Mouse (Mus musculus) cerebellum, postnatal 36 days (tissue): Measurements from ENCODE around the gene Zfp800.
A peak's percentile ranks its signal among the peaks of the same experiment; 100 is the strongest.

Experiments used
- DNase-seq, 2 experiments: peaks; one replicate each; pipeline ENCODE4 v3.0.0; 2021 to 2022; ENCODE audit warnings: mixed read lengths in 2 of 2

Gene Zfp800

DNA sequence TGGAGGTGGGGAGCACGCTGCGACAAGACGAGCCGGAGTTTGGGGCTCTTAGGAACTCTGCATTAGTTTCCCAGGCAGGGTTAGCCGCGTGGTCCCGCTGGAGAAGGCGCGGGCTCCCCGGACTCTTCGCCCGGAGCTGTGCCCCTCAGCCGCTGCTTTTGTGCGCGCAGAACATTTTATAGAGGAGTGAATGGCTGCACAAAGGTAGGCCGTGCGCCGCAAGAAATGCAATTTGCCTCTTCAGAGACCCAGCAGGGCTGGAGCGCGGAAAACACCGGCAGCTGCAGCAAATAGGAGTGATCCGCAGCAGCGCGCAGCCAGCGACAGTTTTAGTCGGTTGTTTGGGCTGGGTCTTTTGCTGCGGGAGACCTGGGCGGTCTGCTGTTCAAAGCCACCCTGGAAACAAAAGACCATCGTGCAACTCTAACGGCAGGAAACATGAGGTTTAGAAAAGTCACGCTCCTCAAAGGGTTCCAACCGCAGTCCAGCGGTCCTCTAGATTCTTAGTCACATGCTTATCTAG lies at the start of gene Zfp800:
Zfp800 (minus strand) TSS at position 325 of the 523 bp plus-strand sequence.
- DNase-seq: peak in 1 of 2 experiments; percentile 16

DNA sequence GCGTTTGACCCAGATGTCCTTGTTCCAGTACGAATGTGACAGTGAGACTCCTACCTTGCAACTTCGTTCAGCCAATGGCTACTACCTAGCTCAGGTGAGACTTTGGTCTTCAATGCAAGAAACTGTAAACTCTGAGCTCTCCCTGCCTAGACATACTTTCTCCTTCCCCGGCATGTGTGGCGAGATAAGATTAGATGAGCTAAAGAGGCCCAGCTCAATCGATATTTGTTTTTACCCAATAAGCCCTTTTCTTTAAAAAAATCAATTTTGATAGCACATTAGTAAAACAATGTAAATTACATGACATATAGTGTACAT lies 33.7 kb upstream of the Zfp800 start:
- no peak for DNase-seq

DNA sequence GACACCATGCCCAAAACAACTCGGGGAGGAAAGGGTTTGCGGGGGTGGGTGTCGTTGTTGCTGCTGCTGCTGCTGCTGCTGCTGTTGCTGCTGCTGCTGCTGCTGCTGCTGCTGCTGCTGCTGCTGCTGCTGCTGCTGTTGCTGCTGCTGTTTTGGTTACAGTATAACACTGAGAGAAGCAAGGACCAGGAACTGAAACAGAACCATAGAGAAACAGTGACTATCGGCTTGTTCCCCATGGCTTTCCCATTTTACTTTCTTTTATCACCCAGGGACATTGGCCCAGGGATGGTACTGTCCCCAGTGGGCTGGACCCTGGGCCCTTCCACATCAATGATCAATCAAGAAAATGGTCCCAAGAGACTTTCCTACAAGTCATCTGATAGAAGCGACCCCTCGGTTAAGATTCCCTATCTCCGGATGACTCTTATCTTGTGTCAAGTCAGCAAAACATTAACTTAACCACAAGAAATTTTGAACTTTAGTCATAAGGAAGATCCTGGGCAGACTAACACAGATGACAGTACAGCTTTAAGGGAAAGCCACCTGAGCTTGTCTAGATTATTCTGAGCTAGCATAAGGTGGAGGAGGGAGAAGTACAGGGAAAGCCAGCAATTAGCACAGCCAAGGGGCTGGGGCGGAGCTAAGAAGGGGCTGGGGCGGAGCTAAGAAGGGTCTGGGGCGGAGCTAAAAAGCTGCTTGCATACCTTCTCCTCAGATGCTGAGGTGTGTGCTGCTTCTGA lies 33.2 kb upstream of the Zfp800 start:
- DNase-seq: no peak

DNA sequence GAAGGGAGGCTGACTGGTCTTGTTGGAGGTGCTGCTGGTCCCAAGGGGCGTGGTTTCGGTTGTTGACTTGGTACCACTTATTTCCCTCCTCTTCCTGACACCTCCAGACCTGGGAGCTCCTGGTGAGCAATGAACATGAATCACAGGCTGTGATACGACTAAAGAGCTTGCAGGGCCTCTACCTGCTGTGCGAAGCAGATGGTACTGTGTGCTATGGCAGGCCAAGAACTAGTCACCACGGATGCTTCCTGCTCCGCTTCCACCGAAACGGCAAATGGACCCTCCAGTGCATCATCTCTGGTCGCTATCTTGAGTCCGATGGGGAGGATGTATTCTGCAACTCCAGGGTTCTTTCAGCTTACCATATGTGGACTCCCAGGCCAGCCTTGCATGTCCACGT lies 32.1 kb upstream of the Zfp800 start:
- DNase-seq: peak; percentile 57 to 63

DNA sequence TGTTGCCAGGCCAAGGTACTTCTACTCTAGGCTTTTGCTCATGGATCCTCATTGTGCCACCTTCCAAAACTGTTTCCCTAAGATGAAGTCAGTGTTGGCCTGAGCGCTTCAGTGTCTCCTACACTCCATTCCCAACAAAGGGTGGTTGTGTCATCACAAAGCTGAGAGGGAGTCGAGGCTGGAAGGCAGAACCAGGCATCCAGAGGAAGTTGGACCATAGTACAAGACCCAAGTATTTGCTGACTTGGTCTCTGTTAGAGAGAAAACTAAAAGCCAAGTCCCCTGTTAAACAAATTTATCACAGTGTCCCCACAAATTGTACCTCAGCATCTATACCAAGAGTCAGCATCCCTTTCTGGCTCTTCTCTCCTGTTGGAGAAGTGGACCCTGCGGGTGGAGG lies 30.5 kb upstream of the Zfp800 start, which contains the start of gene Gcc1:
Gcc1 (minus strand) TSS at position 101 of the 400 bp plus-strand sequence.
- no peak for DNase-seq

DNA sequence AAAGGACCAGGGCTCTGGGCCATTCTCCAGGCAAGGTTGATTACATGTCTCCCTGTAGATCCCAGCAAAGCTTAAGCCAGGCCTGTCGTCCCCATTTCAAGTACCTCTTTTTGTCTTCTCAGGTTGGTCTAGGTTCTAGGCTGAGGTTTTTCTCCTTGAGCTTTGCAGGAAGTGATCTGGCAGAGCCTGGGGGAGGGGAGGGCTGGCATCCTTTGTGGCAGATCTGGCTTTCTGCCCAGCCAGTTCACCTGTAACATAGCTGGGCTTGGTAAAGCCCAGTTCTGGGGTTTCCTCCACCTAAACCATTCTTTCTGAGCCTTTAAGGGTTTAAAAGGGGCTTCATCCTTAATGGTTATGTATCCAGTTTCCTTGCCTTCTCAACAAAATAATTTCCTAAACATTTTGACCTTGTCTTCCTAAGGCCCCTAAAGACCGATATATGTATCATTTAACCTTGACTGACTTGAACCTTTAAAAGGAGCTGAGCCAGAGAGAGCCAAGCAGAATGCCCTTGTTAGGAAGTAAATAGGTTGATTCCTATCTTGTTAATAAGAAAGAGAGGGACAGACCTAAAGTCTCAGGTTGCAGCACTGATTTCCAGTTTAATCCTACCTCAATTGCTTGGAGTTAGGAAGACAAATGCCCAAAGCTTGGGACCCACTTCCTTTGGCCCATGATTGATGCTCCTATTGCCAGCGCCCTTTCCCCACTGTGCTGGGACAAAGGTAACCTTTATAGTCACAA lies 29.5 kb upstream of the Zfp800 start, which contains the start of gene Fscn3:
Fscn3 (plus strand) TSS at position 694 of the 744 bp plus-strand sequence.
- peak; percentile 35 to 42 for DNase-seq

DNA sequence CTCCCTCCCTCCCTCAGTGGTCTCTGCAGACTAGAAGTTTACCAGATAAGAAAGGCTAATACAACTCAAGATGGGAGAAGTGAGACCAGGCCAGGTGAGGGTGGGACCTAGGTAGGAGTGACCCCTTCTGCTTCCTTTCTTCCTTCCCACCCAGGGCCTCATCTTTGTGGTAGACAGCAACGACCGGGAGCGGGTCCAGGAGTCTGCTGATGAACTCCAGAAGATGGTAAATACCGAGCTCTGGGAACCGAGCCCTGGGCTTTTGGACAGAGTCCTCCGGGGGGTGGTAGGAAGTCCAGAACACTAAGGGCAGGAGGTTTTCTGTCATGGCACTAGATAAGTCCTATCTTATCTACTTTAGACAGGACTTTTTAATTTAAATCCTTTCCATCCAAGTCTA lies 27.2 kb upstream of the Zfp800 start:
- peak; percentile 39 to 41 for DNase-seq

DNA sequence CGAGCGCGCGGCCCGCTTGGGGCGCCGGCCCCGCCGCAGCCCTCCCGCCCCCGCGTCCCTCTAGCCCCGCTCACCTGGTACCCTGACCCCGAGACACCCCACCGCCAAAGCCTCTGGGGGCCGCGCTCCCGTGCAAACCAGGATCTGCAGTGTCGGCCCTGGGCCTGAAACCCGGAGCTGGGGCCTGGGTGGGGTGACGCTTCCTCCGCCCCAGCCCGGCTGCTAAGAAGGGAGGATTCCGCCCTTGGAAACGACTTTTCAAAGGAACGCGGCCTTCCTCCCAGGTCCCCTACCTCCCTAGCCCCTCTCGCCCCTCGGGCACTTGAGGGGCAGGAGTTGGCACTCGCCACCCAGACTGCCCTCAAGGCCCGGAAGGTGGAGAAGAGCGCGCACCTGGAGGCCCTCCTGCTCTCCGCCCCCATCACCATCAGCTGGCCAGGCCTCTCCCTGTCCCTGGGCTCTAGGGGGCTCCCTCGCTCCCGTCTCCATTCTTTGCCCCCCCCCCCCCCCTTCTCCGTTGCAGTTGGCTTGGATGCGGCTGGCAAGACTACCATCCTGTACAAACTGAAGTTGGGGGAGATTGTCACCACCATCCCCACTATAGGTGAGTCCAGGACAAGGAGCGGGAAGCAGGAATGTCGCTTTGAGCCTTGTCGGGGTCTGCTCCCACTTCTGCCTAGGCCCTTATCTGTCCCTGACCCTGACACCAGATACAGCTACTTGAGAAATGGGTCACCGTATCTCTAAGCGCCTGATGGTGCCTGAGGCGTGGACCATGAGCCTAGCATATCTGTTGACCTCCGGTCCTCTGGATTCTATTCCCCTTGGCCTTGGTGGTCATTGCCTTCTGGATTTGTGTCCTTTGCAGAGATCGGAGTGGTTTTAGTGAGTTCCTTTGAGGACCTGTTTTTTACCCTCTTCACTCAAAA lies 26.2 kb upstream of the Zfp800 start:
- DNase-seq: peak; percentile 66 to 69

DNA sequence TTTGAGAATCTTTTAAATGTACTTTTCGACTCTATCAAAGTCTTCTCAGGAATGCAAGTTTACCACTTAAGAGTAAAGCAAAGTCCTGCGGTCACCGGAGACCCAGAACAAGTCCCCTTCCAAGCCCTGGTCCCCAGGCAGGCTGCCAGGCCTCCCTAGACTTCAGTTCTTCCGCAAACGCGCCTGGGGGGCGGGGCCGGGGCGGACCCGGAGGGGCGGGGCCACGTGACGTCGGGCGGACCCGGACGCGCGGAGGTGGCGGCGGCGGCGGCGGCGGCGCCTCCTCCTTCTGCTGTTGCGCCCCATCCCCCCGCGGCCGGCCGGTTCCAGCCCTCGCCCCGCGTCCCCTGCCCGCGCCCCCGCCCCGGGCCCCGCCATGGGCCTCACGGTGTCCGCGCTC lies 25.5 kb upstream of the Zfp800 start, which contains the start of gene Arf5:
Arf5 (plus strand) TSS at position 248 of the 400 bp plus-strand sequence.
- peak; percentile 91 to 96 for DNase-seq

DNA sequence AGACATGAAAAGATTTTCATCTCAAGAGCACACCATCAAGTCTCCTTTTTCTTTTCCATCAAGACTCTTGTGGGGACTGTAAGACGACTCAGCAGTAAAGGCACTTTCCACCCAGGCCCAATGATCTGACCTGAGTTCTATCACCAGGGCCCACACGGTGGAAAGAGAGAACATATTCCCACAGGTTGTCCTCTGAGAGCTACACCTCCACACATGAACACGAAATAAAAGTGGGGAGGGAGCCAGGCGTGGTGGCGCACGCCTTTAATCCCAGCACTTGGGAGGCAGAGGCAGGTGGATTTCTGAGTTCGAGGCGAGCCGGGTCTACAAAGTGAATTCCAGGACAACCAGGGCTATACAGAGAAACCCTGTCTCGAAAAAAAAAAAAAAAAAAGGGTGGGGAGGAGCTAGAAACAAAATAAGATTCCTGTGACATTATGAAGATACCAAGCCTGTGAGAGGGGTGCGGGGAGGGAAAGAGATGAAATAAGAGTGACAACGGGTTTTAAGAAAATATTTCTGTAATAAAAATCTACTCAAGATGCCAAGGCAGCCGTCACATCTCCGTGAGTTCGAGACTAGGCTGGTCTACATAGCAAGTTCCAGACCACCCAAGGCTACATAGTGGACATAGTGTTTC lies 25.0 kb upstream of the Zfp800 start:
- no peak for DNase-seq

DNA sequence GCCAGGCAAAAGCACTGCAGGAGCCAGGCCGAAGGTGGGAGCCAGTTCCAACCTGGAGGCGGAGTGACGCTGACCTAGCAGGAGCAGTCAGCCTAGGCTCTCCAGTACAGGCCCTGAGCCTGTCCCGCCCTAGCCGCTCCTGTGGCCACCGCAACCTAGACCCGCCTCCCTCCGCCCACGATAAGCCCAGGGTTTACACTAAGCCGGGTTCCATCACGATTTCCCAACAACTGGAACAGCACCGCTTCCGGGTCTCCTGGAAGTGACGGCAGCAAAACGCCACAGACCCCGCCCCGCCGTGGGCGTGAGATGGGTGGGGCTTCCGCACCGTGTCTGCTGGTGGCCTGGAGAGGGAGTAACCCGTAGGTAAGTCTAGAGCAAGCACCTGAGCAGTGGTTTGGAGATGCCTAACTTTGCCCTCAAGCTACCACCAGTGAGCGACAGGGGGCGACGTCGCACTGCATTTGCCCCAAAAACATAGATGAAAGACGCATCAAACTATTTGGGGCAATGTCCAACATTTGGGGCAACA lies 23.7 kb upstream of the Zfp800 start:
- peak; percentile 88 to 92 for DNase-seq

DNA sequence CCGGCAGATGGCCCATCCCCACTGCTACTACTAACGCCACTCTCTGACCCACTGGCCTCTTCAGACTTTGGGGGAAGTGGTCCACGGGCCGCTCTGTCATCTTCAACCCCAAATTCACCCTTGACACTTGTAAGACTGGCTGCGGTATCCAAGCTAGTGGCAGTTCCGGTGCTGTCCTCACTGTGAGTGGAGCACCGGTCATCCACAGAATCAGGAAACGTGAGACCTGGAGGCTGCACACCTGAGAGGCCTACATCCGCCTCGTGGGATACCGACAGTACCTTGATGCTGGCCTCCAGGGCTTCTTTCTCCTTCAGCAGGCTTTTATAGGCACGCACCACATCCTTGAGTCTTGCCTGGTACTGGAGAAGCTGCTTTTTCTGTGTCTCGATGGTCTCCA lies 23.1 kb upstream of the Zfp800 start:
- peak in 1 of 2 experiments; percentile 15 for DNase-seq

DNA sequence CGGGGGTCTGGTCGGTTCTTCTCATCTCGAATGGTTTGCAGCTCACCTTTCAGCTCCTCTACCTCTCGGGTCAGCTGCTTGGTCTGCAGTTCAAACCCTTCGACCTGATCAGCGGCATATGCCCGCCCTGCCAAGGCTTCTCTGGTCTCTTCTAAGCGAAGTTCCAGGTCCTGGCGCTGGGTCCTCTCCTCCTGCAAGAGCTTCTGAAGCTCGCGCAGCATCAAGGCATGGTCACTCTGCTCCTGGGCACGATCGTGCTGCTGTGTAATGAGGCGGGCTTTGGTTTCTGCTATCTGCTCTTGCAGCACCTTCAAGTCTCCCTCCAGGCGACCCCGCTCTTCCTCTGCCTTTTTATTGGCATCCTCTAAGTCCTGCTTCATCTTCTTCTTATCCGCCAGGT lies 22.6 kb upstream of the Zfp800 start:
- no peak for DNase-seq

DNA sequence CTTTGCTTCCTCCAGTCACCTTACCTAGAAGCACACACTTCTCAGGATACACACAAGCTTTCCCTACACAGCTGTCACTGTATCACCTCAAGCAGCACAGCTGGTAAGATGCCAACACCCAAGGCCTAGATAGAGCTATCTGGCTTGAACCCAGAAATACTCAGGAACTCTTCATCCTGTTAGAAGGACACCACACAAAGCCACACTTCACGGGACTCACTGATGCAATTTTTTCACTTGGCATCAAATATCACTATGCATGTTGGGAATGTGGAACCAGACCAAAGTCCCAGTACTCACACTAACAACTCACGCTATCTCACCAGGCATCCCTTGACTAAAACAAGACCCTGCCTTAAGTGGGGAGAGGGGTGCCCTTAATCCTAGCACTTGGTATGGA lies 21.9 kb upstream of the Zfp800 start:
- DNase-seq: no peak

DNA sequence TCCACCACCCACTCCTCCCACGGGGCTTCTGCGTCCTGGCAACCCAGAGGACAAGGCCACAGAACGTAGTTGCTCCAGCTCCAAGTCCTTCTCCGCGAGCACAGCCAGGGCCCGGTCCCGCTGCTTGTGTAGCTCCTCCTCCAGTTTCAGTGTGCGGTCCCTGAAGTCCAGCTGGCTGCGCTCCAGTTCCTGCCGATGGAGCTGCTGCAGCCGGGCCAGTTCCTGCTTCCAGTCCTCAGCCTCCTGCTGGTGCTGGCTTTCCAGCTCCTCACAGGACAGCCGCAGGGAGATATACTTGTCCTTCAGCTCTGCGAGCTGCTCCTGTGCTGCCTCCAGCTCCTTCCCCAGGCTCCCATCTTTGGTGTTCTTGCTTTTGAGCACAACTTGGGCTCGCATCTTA lies 20.6 kb upstream of the Zfp800 start:
- DNase-seq: peak; percentile 88 to 90

DNA sequence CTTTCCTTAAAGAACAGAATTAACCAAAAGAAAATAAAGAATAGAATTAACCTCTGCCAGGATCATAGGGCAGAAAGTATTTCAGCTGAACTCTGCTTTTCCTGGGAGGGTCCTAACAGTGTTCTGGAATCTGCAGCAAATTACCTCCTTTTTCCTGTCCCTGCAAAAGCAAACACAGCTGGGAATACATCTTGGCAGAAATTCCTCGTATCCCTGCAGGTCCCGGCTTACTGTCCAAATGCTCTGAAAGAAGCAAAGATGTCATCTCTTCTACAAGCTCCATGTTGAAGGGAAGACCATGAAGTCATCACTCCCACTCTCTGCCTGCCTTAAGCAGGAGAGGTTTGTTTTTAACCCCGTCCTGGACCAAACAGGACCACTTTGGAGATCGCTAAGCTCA lies 19.2 kb upstream of the Zfp800 start:
- no peak for DNase-seq

DNA sequence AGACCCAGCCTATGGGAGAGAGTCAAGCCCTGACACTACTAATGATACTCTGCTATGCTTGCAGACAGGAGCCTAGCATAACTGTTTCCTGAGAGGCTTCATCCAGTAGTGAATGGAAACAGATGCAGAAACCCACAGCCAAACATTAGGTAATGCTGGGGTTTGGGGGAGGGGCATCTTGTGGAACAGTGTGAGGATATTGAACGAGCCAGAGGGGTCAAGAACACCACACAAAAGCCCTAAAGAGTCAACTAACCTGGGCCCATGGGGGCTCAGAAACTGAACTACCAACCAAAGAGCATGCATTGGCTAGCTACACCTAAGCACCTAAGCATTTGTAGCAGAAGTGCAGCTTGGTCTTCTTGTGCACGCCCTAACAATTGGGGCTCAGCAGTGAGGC lies 13.4 kb upstream of the Zfp800 start:
- no peak for DNase-seq

DNA sequence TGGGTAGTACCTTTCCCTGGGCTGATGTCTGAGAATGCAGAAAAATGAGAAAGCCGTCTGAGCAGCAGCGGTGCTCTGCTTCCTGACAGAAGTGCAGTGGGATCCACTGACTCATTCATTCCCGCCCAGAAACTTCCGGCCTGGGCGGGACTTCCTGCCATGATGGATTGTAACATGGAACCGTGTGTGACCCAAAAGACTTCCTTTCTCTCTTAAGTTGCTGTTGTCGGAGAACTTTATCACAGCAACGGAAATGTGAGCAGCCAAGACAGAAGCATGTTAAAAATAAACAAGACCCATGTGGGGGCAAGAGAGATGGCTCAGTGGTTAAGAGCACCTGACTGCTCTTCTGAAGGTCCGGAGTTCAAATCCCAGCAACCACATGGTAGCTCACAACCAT lies 12.2 kb upstream of the Zfp800 start:
- no peak for DNase-seq

DNA sequence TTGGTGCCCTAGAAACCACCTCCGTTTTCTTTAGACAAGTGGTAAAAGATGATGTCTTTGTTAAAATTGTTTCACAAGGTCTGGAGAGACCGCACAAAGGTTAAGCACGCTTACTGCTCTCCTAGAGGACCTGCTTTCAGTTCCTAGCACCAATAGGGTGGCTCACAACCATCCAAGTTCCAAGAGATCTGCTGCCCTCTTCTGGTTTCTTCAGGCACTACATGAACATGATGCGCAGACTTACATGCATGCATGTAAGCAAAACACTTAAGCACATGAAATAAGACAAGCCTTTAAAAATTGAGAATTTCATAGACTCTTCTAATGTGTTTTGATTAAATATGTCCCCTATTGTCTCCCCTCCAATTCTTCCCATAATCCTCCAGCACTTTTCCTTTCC lies 2.0 kb upstream of the Zfp800 start:
- no peak for DNase-seq

DNA sequence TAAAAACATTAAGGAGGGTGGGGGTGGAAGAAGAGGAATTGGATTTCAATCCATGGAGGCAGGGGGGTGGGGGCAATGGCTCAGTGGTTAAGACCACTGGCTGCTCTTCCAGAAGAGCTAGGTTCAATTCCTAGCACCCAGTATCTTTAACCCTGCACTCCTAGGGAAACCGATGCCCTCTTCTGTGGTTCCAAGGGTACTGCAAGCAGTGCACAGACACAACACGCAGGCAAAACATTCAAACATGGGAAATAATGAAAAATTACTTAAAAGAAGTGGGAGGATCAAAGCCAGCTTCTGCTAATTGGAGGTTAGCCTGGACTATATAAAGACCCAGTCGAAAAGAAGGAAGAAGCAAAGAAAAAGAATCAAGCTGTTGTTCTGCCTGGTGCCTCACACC lies 921 bp upstream of the Zfp800 start:
- DNase-seq: no peak

DNA sequence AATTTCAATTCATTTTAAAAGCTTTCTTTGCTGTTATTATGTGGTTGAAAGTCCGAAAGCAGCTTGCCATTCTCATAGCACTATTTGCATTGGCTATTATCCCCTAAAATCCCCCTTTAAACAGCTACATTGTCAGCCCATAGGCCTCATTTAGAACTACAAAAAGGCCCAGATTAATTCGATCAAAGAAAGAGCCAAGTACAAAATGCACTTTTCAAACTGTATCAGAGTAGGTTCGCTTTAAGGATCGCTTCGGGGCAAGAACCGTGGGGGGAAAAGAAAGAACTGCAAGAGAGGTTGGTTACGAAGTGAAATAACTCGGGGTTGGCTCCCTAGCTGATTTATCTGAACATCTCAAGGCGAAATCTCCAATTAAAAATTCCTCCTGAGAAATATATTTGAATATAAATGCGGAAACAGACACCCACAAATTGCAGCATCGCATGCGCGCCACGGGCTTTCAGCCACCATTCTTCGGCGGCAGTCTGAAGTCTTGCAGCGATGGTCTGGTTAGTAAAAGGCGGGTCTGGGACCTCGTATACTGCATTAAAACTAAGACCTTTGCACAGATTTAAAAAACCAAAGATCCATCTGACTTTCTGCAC lies 850 bp downstream of the Zfp800 start:
- peak in 1 of 2 experiments; percentile 23 for DNase-seq
